Mouse (Mus musculus) gastrocnemius, adult 2 months (tissue): ENCODE results near the gene Olfr538. TPM values are rescaled to one million over a fixed set of nuclear protein-coding genes. Genes with fewer than 3 reads are reported as not detected.
"Not testable (repeated sequence)": the region's sequence is repeated elsewhere in the genome, so short reads cannot be mapped to it uniquely, and the experiment has no call there.

Source experiments
- DNase-seq: peaks from one replicate; pipeline ENCODE4 v3.0.0; 2022
- H3K27ac ChIP-seq: fragments of 200-600 bp; 2 replicates; pipeline ENCODE4 v1.8.1; 2022; ENCODE audit warnings: mild to moderate bottlenecking
- H3K4me3 ChIP-seq: fragments of 200-600 bp; 2 replicates; pipeline ENCODE4 v1.8.1; 2022; ENCODE audit warnings: mild to moderate bottlenecking, moderate library complexity
- CTCF ChIP-seq: fragments of 200-600 bp; IDR thresholded peaks from 2 replicates; pipeline ENCODE4 v1.8.1; 2022; ENCODE audit warnings: antibody characterized with exemption, mild to moderate bottlenecking, moderate library complexity
- intact Hi-C: fragments of 180-260 bp; cut with DNase I; formaldehyde crosslinking; loops from one replicate; pipeline ENCODE4 v1.15.1; 2025
- long read RNA-seq, 2 experiments: library from polyadenylated mRNA; stranded (forward); transcript quantifications; one replicate each; pipeline ENCODE4 v2.0.0; 2021
- total RNA-seq, 2 experiments: library from RNA; stranded (reverse); gene quantifications; 2 replicates each; pipeline ENCODE4 v1.2.3; 2021

The Olfr538 gene
- not detected for total RNA-seq
- long read RNA-seq, experiment 1, result 0 reads
- long read RNA-seq, experiment 2, result 0 reads

- intact Hi-C loops, result no loop called here
- TF ChIP-seq CTCF, result no peak
- Histone ChIP-seq H3K4me3 (no peak within 1 kb of the TSS), H3K27ac (no peak within 1 kb of the TSS)
- no peak for DNase-seq
These were observed at the start of gene Olfr538 for GRCm38 (mm10) chr7:140567586-140567985. TSS of gene Olfr538 (plus strand) at chr7:140567886.

DNA sequence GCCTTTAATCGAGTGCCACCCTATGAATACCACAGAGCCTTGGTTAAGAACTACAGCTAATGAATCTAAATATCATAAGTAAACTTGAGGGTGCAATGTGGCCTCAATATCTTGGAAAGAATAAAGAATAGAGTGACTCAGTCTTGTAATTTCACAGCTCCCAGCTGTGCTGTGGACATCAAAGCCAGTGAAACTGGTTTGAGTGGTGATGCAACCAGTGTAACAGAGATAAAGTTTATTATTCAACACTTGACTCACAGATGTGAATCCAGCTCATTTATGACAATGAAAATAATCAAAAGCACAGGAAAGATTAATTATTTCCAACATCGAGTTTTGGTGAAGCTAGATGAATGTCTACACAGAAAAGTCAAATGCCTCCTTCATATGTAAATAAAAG is 27.9 kb upstream of the Olfr538 start:
- intact Hi-C loops, result no loop called here
- no peak overlapping the region for H3K4me3 ChIP-seq
- no peak overlapping the region for H3K27ac ChIP-seq
- no peak for TF ChIP-seq CTCF
- no peak for DNase-seq

GRCm38 (mm10) chr7:140600969-140601368 is 33.3 kb downstream of the Olfr538 start, which contains the start of gene Olfr46:
TSS of gene Olfr46 (plus strand) at chr7:140601269.
- intact Hi-C loops, H3K27ac ChIP-seq, H3K4me3 ChIP-seq, DNase-seq: not testable (repeated sequence)

Other genes starting within 250 kb of the Olfr538 start
- gene Olfr525, start 247.0 kb upstream of the Olfr538 start, total RNA-seq, result not detected
- not detected for gene Olfr527, start 233.9 kb upstream of the Olfr538 start, total RNA-seq
- gene Olfr60, start 206.2 kb upstream of the Olfr538 start, total RNA-seq, result not detected
- not detected for gene Olfr530, start 191.6 kb upstream of the Olfr538 start, total RNA-seq
- gene Olfr531, start 165.0 kb upstream of the Olfr538 start, total RNA-seq, result not detected
- not detected for gene Olfr532, start 146.2 kb upstream of the Olfr538 start, total RNA-seq
- not detected for gene Olfr533, start 104.5 kb upstream of the Olfr538 start, total RNA-seq
- gene Olfr535, start 83.7 kb upstream of the Olfr538 start, total RNA-seq, result not detected
- not detected for gene Olfr536, start 60.5 kb upstream of the Olfr538 start, total RNA-seq
- not detected for gene Olfr46, start 33.4 kb downstream of the Olfr538 start, total RNA-seq
- not detected for gene Olfr61, start 61.1 kb downstream of the Olfr538 start, total RNA-seq
- not detected for gene Olfr53, start 78.6 kb downstream of the Olfr538 start, total RNA-seq
- not detected for gene Olfr539, start 92.0 kb downstream of the Olfr538 start, total RNA-seq
- gene Olfr45, start 114.1 kb downstream of the Olfr538 start, total RNA-seq, result not detected
- gene Olfr541, start 129.4 kb downstream of the Olfr538 start, total RNA-seq, result not detected
- 1 to 10 TPM; 2.6 to 8.8 TPM for gene Cyp2e1, start 195.9 kb downstream of the Olfr538 start, total RNA-seq
- not detected for gene Syce1, start 220.0 kb downstream of the Olfr538 start, total RNA-seq